In genomic region chr4:123425672-123426272, GRCm38 (mm10) we compare ENCODE assay signal across 10 mouse cellular contexts.
DNase-seq lines count a peak whose midpoint lies in the region; ATAC-seq and TF ChIP-seq lines count a peak whose summit lies in the region.
"Had no signal": no experiment of that assay in that cellular context is flagged by ENCODE, and none has a peak within 500 bp of the region (broad histone marks: within the 10 kb centered on the region; RNA-seq: fewer than 3 reads in every experiment).

No protein-coding gene starts in this region.

- ATAC-seq in embryonic facial prominence, embryonic 15.5 days (ENCODE audit: insufficient number of reproducible peaks, low FRiP score, low TSS enrichment, low read depth): no peak
- peak; percentile 70 for ATAC-seq in monocyte, adult 5-6 weeks (replicated peaks; ENCODE audit: insufficient number of reproducible peaks, low FRiP score, low TSS enrichment, poor library complexity, severe bottlenecking)
- no peak for ATAC-seq in midbrain, postnatal 0 days (ENCODE audit: low FRiP score)

- no peaks in the 10 kb centered on the region for H3K27me3 ChIP-seq in embryonic facial prominence, embryonic 15.5 days
- no peaks in the 10 kb centered on the region for H3K27me3 ChIP-seq in midbrain, postnatal 0 days (ENCODE audit: insufficient read depth, low read length)

- no peak for TF ChIP-seq CTCF in midbrain, postnatal 0 days (IDR thresholded peaks at IDR 0.05)

- H3K27ac ChIP-seq in embryonic facial prominence, embryonic 15.5 days (replicated peaks): 0 out of 2 replicates have a peak overlapping the region, but pooled peaks have one; percentile 41
- no peak overlapping the region for H3K27ac ChIP-seq in midbrain, postnatal 0 days (ENCODE audit: low read depth, low read length)
- H3K27ac ChIP-seq: macrophage had no signal

- no peak overlapping the region for H3K4me3 ChIP-seq in embryonic facial prominence, embryonic 15.5 days (replicated peaks)
- H3K4me3 ChIP-seq in midbrain, postnatal 0 days (ENCODE audit: low read depth, low read length): no peak overlapping the region
- H3K4me3 ChIP-seq: erythroblast, embryonic 14.5 days had no signal

- peaks cover 10% of the 10 kb centered on the region; the same call in 1 of the 2 replicates for H3K36me3 ChIP-seq in embryonic facial prominence, embryonic 15.5 days
- H3K36me3 ChIP-seq in midbrain, postnatal 0 days (ENCODE audit: insufficient read depth, low read length): peaks cover 2% of the 10 kb centered on the region; the same call in 1 of the 2 replicates

- peaks cover 13% of the 10 kb centered on the region for H3K4me1 ChIP-seq in embryonic facial prominence, embryonic 15.5 days
- no peaks in the 10 kb centered on the region for H3K4me1 ChIP-seq in midbrain, postnatal 0 days (ENCODE audit: insufficient read depth, low read length)

- H3K9me3 ChIP-seq in embryonic facial prominence, embryonic 15.5 days (replicated peaks): no peaks in the 10 kb centered on the region
- no peaks in the 10 kb centered on the region for H3K9me3 ChIP-seq in midbrain, postnatal 0 days (ENCODE audit: low read length)

- WGBS in embryonic facial prominence, embryonic 15.5 days: 73% methylated on average over 1 of the region's 1 CpGs
- 66% methylated on average over 1 of the region's 1 CpGs for WGBS in midbrain, postnatal 0 days

- no peak overlapping the region for H3K9ac ChIP-seq in embryonic facial prominence, embryonic 15.5 days
- H3K9ac ChIP-seq in midbrain, postnatal 0 days (replicated peaks; ENCODE audit: low read length, poor library complexity, severe bottlenecking): no peak overlapping the region

- no peak overlapping the region for H3K4me2 ChIP-seq in embryonic facial prominence, embryonic 15.5 days (replicated peaks)
- no peak overlapping the region for H3K4me2 ChIP-seq in midbrain, postnatal 0 days (ENCODE audit: low read depth, low read length, poor library complexity, severe bottlenecking)

- intact Hi-C loops in heart, postnatal 25 days (cut with DNase I): loop anchor here (2.0 to 5.0 kb wide), 2 partner anchors 13 to 128 kb away; no protein-coding TSS in a partner anchor

- peak; percentile 69 for DNase-seq in heart, adult 18-20 months
- DNase-seq in heart, postnatal 25 days (ENCODE audit: low spot score): no peak
- peak; percentile 33 for DNase-seq in kidney, postnatal 10 days
- DNase-seq in cerebellum, postnatal 14 days: no peak
- DNase-seq in urinary bladder, postnatal 14 days (ENCODE audit: low spot score): no peak
- no peak for DNase-seq in midbrain, postnatal 0 days (ENCODE audit: low spot score)

Comparison
In these comparisons a context has a peak if more than half of its experiments do, and no peak if none do; other contexts are left out.
1. DNase-seq: peak in heart, adult 18-20 months (2 of 2) and kidney, postnatal 10 days (single experiment); none in heart, postnatal 25 days (single experiment), cerebellum, postnatal 14 days (0 of 2), urinary bladder, postnatal 14 days (single experiment) and midbrain, postnatal 0 days (single experiment).